Mouse (Mus musculus): ENCODE measurements around the gene Sufu. TPM values are rescaled to one million over a fixed set of nuclear protein-coding genes. Genes with fewer than 3 reads are reported as not detected.

Gene Sufu
- polyA plus RNA-seq, 1 experiment from 2014 or later, result 13.1 TPM

GRCm38 (mm10) chr19:46518828-46519621, 122.3 kb downstream of the Sufu start:
- peak overlapping the region; percentile 43 for H3K4me2 ChIP-seq (replicated peaks; ENCODE audit: low read depth, low read length)
- TF ChIP-seq EP300 (IDR thresholded peaks at IDR 0.05), result no peak
- no peak for TF ChIP-seq CTCF (IDR thresholded peaks at IDR 0.05)
- 19% methylated on average over 5 of the region's 5 CpGs for WGBS
- H3K27ac ChIP-seq (ENCODE audit: low read length), result peak overlapping the region; percentile 74
- no peak overlapping the region for H3K9ac ChIP-seq (replicated peaks; ENCODE audit: low read depth)
- no peak overlapping the region for H3K4me3 ChIP-seq (ENCODE audit: low read depth, low read length)
- H3K9me3 ChIP-seq (ENCODE audit: low read length), result no peaks in the 10 kb centered on the region
- H3K36me3 ChIP-seq (ENCODE audit: insufficient read depth, low read length), result peaks cover 25% of the 10 kb centered on the region
- H3K4me1 ChIP-seq (ENCODE audit: insufficient read depth, low read depth, low read length), result peaks cover 24% of the 10 kb centered on the region
- no peak for DNase-seq (ENCODE audit: low spot score)
- no peaks in the 10 kb centered on the region for H3K27me3 ChIP-seq (replicated peaks; ENCODE audit: insufficient read depth, low read length)
- ATAC-seq, result no peak

- Histone ChIP-seq H3K36me3 (ENCODE audit: insufficient read depth, low read length) (0 out of 2 replicates have a peak, but pooled peaks cover 2% of the 10 kb centered on the region), H3K4me1 (ENCODE audit: insufficient read depth, low read depth, low read length) (peaks cover 38% of the 10 kb centered on the region), H3K27me3 (replicated peaks; ENCODE audit: insufficient read depth, low read length) (no peaks in the 10 kb centered on the region), H3K9me3 (ENCODE audit: low read length) (no peaks in the 10 kb centered on the region), H3K4me3 (ENCODE audit: low read depth, low read length) (no peak overlapping the region), H3K9ac (replicated peaks; ENCODE audit: low read depth) (no peak overlapping the region), H3K27ac (ENCODE audit: low read length) (no peak overlapping the region), H3K4me2 (replicated peaks; ENCODE audit: low read depth, low read length) (no peak overlapping the region)
- ATAC-seq (no peak), DNase-seq (ENCODE audit: low spot score) (no peak)
- TF ChIP-seq CTCF (IDR thresholded peaks at IDR 0.05) (no peak), EP300 (IDR thresholded peaks at IDR 0.05) (no peak)
These were observed 125.0 kb downstream of the Sufu start for GRCm38 (mm10) chr19:46521698-46522097.

GRCm38 (mm10) chr19:46522433-46523044, 125.8 kb downstream of the Sufu start:
- WGBS, result 13% methylated on average over 15 of the region's 15 CpGs
- Histone ChIP-seq H3K4me1 (ENCODE audit: insufficient read depth, low read depth, low read length) (peaks cover 33% of the 10 kb centered on the region), H3K4me2 (replicated peaks; ENCODE audit: low read depth, low read length) (no peak overlapping the region), H3K27ac (ENCODE audit: low read length) (peak overlapping the region; percentile 80), H3K27me3 (replicated peaks; ENCODE audit: insufficient read depth, low read length) (no peaks in the 10 kb centered on the region), H3K9ac (replicated peaks; ENCODE audit: low read depth) (no peak overlapping the region), H3K36me3 (ENCODE audit: insufficient read depth, low read length) (no peaks in the 10 kb centered on the region), H3K9me3 (ENCODE audit: low read length) (no peaks in the 10 kb centered on the region), H3K4me3 (ENCODE audit: low read depth, low read length) (no peak overlapping the region)
- peak; percentile 95 for DNase-seq (ENCODE audit: low spot score)
- TF ChIP-seq CTCF (IDR thresholded peaks at IDR 0.05) (no peak), EP300 (IDR thresholded peaks at IDR 0.05) (no peak)
- peak; percentile 8; the same call in 1 of the 2 replicates for ATAC-seq

- H3K4me3 ChIP-seq (ENCODE audit: low read depth, low read length), result no peak overlapping the region
- ATAC-seq, result peak; percentile 16
These were observed 126.4 kb downstream of the Sufu start for GRCm38 (mm10) chr19:46523131-46523479.

GRCm38 (mm10) chr19:46523480-46524151, 126.9 kb downstream of the Sufu start:
- no peak overlapping the region for H3K9ac ChIP-seq (replicated peaks; ENCODE audit: low read depth)
- H3K27me3 ChIP-seq (replicated peaks; ENCODE audit: insufficient read depth, low read length), result no peaks in the 10 kb centered on the region
- H3K4me2 ChIP-seq (replicated peaks; ENCODE audit: low read depth, low read length), result peak overlapping the region; percentile 32
- peaks cover 32% of the 10 kb centered on the region for H3K4me1 ChIP-seq (ENCODE audit: insufficient read depth, low read depth, low read length)
- TF ChIP-seq EP300 (IDR thresholded peaks at IDR 0.05), result no peak
- TF ChIP-seq CTCF (IDR thresholded peaks at IDR 0.05), result 0 out of 2 replicates have a peak, but pooled peaks have one; percentile 2
- no peaks in the 10 kb centered on the region for H3K36me3 ChIP-seq (ENCODE audit: insufficient read depth, low read length)
- H3K4me3 ChIP-seq (ENCODE audit: low read depth, low read length), result no peak overlapping the region
- DNase-seq (ENCODE audit: low spot score) (peak; percentile 72), ATAC-seq (peak; percentile 43)
- WGBS, result 6% methylated on average over 18 of the region's 20 CpGs
- no peaks in the 10 kb centered on the region for H3K9me3 ChIP-seq (ENCODE audit: low read length)
- peak overlapping the region; percentile 80 for H3K27ac ChIP-seq (ENCODE audit: low read length)

More at GRCm38 (mm10) chr19:46523131-46523479, 126.4 kb downstream of the Sufu start:
- H3K9me3 ChIP-seq (ENCODE audit: low read length), result no peaks in the 10 kb centered on the region
- H3K4me2 ChIP-seq (replicated peaks; ENCODE audit: low read depth, low read length), result peak overlapping the region; percentile 32
- H3K36me3 ChIP-seq (ENCODE audit: insufficient read depth, low read length), result no peaks in the 10 kb centered on the region
- peak overlapping the region; percentile 80 for H3K27ac ChIP-seq (ENCODE audit: low read length)
- no peak overlapping the region for H3K9ac ChIP-seq (replicated peaks; ENCODE audit: low read depth)
- peak; percentile 80 for DNase-seq (ENCODE audit: low spot score)
- H3K27me3 ChIP-seq (replicated peaks; ENCODE audit: insufficient read depth, low read length), result no peaks in the 10 kb centered on the region
- H3K4me1 ChIP-seq (ENCODE audit: insufficient read depth, low read depth, low read length), result peaks cover 32% of the 10 kb centered on the region
- TF ChIP-seq CTCF (IDR thresholded peaks at IDR 0.05) (no peak), EP300 (IDR thresholded peaks at IDR 0.05) (no peak)

- H3K4me3 ChIP-seq (ENCODE audit: low read depth, low read length), result no peak overlapping the region
- H3K4me1 ChIP-seq (ENCODE audit: insufficient read depth, low read depth, low read length), result peaks cover 36% of the 10 kb centered on the region
- DNase-seq (ENCODE audit: low spot score) (no peak), ATAC-seq (no peak)
- H3K4me2 ChIP-seq (replicated peaks; ENCODE audit: low read depth, low read length), result peak overlapping the region; percentile 32
- peak overlapping the region; percentile 80 for H3K27ac ChIP-seq (ENCODE audit: low read length)
- TF ChIP-seq CTCF (IDR thresholded peaks at IDR 0.05) (no peak), EP300 (IDR thresholded peaks at IDR 0.05) (no peak)
- H3K9me3 ChIP-seq (ENCODE audit: low read length), result no peaks in the 10 kb centered on the region
- H3K9ac ChIP-seq (replicated peaks; ENCODE audit: low read depth), result no peak overlapping the region
- 13% methylated on average over 6 of the region's 6 CpGs for WGBS
- H3K36me3 ChIP-seq (ENCODE audit: insufficient read depth, low read length), result no peaks in the 10 kb centered on the region
- no peaks in the 10 kb centered on the region for H3K27me3 ChIP-seq (replicated peaks; ENCODE audit: insufficient read depth, low read length)
These were observed 127.5 kb downstream of the Sufu start for GRCm38 (mm10) chr19:46524152-46524544.
